Mouse (Mus musculus) lung, postnatal 0 days (tissue): ENCODE measurements at regions not wholly inside any gene's neighbourhood (a gene's known extent, or its start where the extent isn't known, plus 50 kb on each side); places are given as distances from the start of the nearest gene placed in this dataset.

Experiments
- CTCF ChIP-seq: IDR thresholded peaks from 2 replicates; pipeline ENCODE4 v1.5.1; 2016; ENCODE audit warnings: antibody characterized with exemption, mild to moderate bottlenecking
- EP300 ChIP-seq: IDR thresholded peaks from 2 replicates; pipeline ENCODE4 v1.6.1; 2016; ENCODE audit warnings: antibody characterized with exemption, mild to moderate bottlenecking, control low read depth

DNA sequence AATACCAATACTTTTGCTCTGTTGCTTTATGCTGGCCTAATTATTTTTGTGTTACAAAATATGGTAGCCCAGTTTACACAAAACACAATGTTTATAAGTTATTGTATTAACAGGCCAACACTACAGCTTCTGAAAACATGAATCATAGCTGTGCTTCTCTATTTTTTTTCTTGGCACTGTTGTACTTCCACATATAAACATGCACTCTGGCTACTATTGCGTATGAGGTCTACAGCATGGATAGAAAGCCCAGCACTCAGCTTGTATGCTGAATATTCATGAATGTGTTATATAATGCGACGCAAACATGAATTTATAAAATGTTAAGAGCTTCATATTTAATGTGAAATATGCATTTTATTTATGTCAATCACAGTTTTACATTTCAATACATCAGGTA is 465.4 kb upstream of the Msl3l2 start:
- TF ChIP-seq CTCF (no peak), EP300 (no peak)
